Mouse (Mus musculus) ES-Bruce4 (cell line): ENCODE data around the gene Gm10160.

ENCODE experiments used
- CTCF ChIP-seq: IDR thresholded peaks from one replicate; pipeline ENCODE4 v1.8.1; 2011; ENCODE audit warnings: low read depth, low read length
- EP300 ChIP-seq: IDR thresholded peaks from 2 replicates; pipeline ENCODE4 v1.6.1; 2011; ENCODE audit warnings: low read depth, low read length; ENCODE audit not compliant: insufficient read depth
- POLR2A ChIP-seq: IDR thresholded peaks from one replicate; pipeline ENCODE4 v1.8.1; 2011; ENCODE audit warnings: low read length; ENCODE audit not compliant: insufficient read depth

- TF ChIP-seq POLR2A (no peak), CTCF (no peak), EP300 (no peak)
These were observed 30.7 kb downstream of the Gm10160 start for GRCm38 (mm10) chr7:81824906-81825305.
